Mouse (Mus musculus): ENCODE data around the gene Sox9. TPM values are rescaled to one million over a fixed set of nuclear protein-coding genes. Genes with fewer than 3 reads are reported as not detected.

Sox9 gene
- polyA plus RNA-seq (2012; rRNA removed): 70.2 and 110 TPM in 2 replicates
- 98.2 and 132 TPM in 2 replicates for polyA plus RNA-seq (2014; fragmentation: Nextera tagmentation; extraction: Ambion mirVana)

DNA sequence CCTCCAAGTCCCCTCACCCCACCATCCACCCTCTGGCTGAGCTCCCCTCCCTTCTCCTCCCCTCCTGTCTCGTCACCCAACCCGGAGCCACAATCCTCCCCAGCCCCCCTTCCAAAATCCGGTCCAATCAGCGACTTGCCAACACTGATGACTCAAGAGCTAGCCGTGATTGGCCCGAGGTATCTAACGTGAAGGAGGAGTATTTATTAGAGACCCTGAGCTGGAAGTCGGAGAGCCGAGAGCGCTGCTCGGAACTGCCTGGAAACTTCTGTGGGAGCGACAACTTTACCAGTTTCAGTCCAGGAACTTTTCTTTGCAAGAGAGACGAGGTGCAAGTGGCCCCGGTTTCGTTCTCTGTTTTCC lies at the start of gene Sox9:
TSS of gene Sox9 (plus strand) at position 231 of the 363 bp plus-strand sequence.
- peak; percentile 97; the same call in 1 of the 2 replicates for TF ChIP-seq POLR2A (IDR thresholded peaks at IDR 0.05; ENCODE audit: borderline replicate concordance, extremely low read depth, insufficient read depth, insufficient read length)
- no peaks in the 10 kb centered on the region for H3K9me3 ChIP-seq (ENCODE audit: control insufficient read depth, low read length)
- H3K9ac ChIP-seq (ENCODE audit: low read depth, low read length, severe bottlenecking): peak within 1 kb of the TSS; percentile 77
- H3K27ac ChIP-seq (replicated peaks; ENCODE audit: low read depth, low read length): peak within 1 kb of the TSS; percentile 95
- ATAC-seq (ENCODE audit: low FRiP score, low read depth): peak; percentile 89
- peak within 1 kb of the TSS; percentile 93 for H3K4me2 ChIP-seq (replicated peaks; ENCODE audit: low read depth, low read length, severe bottlenecking)
- H3K36me3 ChIP-seq (ENCODE audit: control insufficient read depth, insufficient read depth, low read length): peaks cover 23% of the 10 kb centered on the region
- peak; percentile 95 for DNase-seq (ENCODE audit: low spot score)
- WGBS: under 1% methylated on average over 14 of the region's 15 CpGs
- H3K4me3 ChIP-seq (replicated peaks; ENCODE audit: low read length): peak within 1 kb of the TSS; percentile 79
- peaks cover 18% of the 10 kb centered on the region for H3K4me1 ChIP-seq (ENCODE audit: control insufficient read depth, insufficient read depth, low read length)
- H3K27me3 ChIP-seq (ENCODE audit: control insufficient read depth, insufficient read depth, low read length): 0 out of 2 replicates have a peak, but pooled peaks cover 5% of the 10 kb centered on the region

DNA sequence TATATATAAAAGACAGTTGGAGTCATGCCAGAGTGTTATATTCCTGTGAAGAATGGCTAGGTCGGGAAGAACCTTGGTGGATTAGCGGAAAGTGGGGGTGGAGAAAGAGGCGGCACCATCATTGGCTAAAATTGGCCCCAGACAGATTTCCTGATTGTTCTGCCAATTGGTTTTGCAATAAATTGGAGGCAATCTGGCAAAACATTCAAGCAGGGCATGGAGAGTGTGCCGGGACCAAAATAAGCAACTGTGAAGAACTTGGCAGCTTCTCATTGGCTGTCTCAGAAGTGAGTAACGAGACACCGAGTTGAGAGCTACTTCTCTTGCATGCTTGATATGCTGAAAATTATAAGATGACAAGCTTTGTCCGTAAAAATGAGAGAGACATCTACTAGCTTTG lies 49.6 kb upstream of the Sox9 start:
- no peak for DNase-seq (ENCODE audit: low spot score)
- H3K4me1 ChIP-seq (ENCODE audit: control insufficient read depth, insufficient read depth, low read length): 0 out of 2 replicates have a peak, but pooled peaks cover 2% of the 10 kb centered on the region
- H3K27me3 ChIP-seq (ENCODE audit: control insufficient read depth, insufficient read depth, low read length): no peaks in the 10 kb centered on the region
- H3K9ac ChIP-seq (ENCODE audit: low read depth, low read length, severe bottlenecking): no peak overlapping the region
- H3K27ac ChIP-seq (replicated peaks; ENCODE audit: low read depth, low read length): no peak overlapping the region
- H3K4me2 ChIP-seq (replicated peaks; ENCODE audit: low read depth, low read length, severe bottlenecking): no peak overlapping the region
- 41% methylated on average over 7 of the region's 7 CpGs for WGBS
- no peaks in the 10 kb centered on the region for H3K9me3 ChIP-seq (ENCODE audit: control insufficient read depth, low read length)
- TF ChIP-seq POLR2A (IDR thresholded peaks at IDR 0.05; ENCODE audit: borderline replicate concordance, extremely low read depth, insufficient read depth, insufficient read length): no peak
- ATAC-seq (ENCODE audit: low FRiP score, low read depth): no peak
- no peaks in the 10 kb centered on the region for H3K36me3 ChIP-seq (ENCODE audit: control insufficient read depth, insufficient read depth, low read length)
- no peak overlapping the region for H3K4me3 ChIP-seq (replicated peaks; ENCODE audit: low read length)

DNA sequence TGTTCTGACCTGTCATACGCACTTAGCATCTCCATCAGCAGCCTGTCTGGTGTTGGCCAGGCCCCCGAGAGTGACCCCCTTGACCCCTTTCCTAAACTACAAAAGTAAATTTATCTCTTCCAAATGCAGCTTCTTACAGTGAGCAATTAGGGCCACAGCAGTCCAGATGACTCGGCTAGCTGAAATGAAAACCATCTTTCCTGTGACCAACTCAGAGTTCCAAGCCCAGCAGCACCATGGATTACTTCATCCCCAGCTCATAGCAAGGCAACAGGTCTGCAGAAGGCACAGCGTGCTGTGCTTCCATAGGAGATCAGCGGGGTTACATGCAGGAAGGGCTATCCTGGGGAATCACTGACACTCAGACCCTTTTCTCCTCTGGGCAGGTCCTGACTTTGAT lies 45.0 kb upstream of the Sox9 start:
- Histone ChIP-seq H3K27ac (replicated peaks; ENCODE audit: low read depth, low read length) (no peak overlapping the region), H3K9me3 (ENCODE audit: control insufficient read depth, low read length) (no peaks in the 10 kb centered on the region), H3K27me3 (ENCODE audit: control insufficient read depth, insufficient read depth, low read length) (no peaks in the 10 kb centered on the region), H3K4me2 (replicated peaks; ENCODE audit: low read depth, low read length, severe bottlenecking) (no peak overlapping the region), H3K4me1 (ENCODE audit: control insufficient read depth, insufficient read depth, low read length) (0 out of 2 replicates have a peak, but pooled peaks cover 2% of the 10 kb centered on the region), H3K4me3 (replicated peaks; ENCODE audit: low read length) (no peak overlapping the region), H3K9ac (ENCODE audit: low read depth, low read length, severe bottlenecking) (no peak overlapping the region), H3K36me3 (ENCODE audit: control insufficient read depth, insufficient read depth, low read length) (no peaks in the 10 kb centered on the region)
- TF ChIP-seq POLR2A (IDR thresholded peaks at IDR 0.05; ENCODE audit: borderline replicate concordance, extremely low read depth, insufficient read depth, insufficient read length): no peak
- DNase-seq (ENCODE audit: low spot score) (no peak), ATAC-seq (ENCODE audit: low FRiP score, low read depth) (no peak)
- WGBS: 39% methylated on average over 5 of the region's 5 CpGs

DNA sequence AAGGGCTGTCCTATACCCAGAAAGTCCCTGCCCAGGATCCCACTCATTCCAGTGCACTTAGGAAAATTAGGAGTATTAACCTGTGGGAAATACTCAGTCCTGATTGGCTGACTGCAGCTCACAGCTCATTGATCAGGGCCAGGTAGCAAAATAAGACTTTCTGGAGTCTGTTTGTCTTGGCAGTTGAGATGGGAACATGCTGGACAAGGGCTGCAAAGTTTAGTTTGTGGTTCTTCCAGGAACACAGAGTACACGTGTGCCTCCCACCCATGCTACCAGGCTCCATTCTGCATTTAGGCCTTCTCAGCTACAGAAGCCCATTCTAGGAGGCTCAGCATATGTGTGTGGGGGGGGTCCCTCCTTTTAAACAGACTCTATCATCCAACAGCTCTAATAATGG lies 42.3 kb upstream of the Sox9 start:
- no peak for ATAC-seq (ENCODE audit: low FRiP score, low read depth)
- Histone ChIP-seq H3K27me3 (ENCODE audit: control insufficient read depth, insufficient read depth, low read length) (no peaks in the 10 kb centered on the region), H3K9ac (ENCODE audit: low read depth, low read length, severe bottlenecking) (no peak overlapping the region), H3K4me2 (replicated peaks; ENCODE audit: low read depth, low read length, severe bottlenecking) (no peak overlapping the region), H3K27ac (replicated peaks; ENCODE audit: low read depth, low read length) (no peak overlapping the region), H3K9me3 (ENCODE audit: control insufficient read depth, low read length) (no peaks in the 10 kb centered on the region), H3K36me3 (ENCODE audit: control insufficient read depth, insufficient read depth, low read length) (no peaks in the 10 kb centered on the region), H3K4me1 (ENCODE audit: control insufficient read depth, insufficient read depth, low read length) (no peaks in the 10 kb centered on the region), H3K4me3 (replicated peaks; ENCODE audit: low read length) (no peak overlapping the region)
- no peak for DNase-seq (ENCODE audit: low spot score)
- 80% methylated on average over 1 of the region's 1 CpGs for WGBS
- no peak for TF ChIP-seq POLR2A (IDR thresholded peaks at IDR 0.05; ENCODE audit: borderline replicate concordance, extremely low read depth, insufficient read depth, insufficient read length)

DNA sequence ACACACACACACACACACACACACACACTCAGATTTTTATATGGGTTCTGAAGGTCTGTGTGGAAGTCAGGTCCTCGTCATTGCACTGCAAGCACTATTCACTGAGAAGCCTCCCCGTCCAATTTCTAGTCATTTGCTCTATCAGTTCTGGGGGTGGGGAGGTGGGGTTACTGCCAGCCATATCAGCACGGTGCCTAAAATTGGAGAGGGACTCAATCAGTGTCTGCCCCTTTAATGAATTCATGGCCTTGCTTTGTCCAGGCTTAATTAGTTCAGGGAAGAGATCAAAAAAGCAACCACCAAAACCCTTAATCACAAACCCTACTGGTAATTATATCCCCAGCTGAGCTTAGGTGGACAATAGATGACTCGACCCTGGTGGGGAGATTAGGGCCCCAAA lies 25.5 kb upstream of the Sox9 start:
- WGBS: 32% methylated on average over 4 of the region's 4 CpGs
- DNase-seq (ENCODE audit: low spot score) (no peak), ATAC-seq (ENCODE audit: low FRiP score, low read depth) (no peak)
- no peak for TF ChIP-seq POLR2A (IDR thresholded peaks at IDR 0.05; ENCODE audit: borderline replicate concordance, extremely low read depth, insufficient read depth, insufficient read length)
- Histone ChIP-seq H3K4me3 (replicated peaks; ENCODE audit: low read length) (no peak overlapping the region), H3K27me3 (ENCODE audit: control insufficient read depth, insufficient read depth, low read length) (no peaks in the 10 kb centered on the region), H3K9ac (ENCODE audit: low read depth, low read length, severe bottlenecking) (no peak overlapping the region), H3K9me3 (ENCODE audit: control insufficient read depth, low read length) (no peaks in the 10 kb centered on the region), H3K36me3 (ENCODE audit: control insufficient read depth, insufficient read depth, low read length) (no peaks in the 10 kb centered on the region), H3K4me2 (replicated peaks; ENCODE audit: low read depth, low read length, severe bottlenecking) (no peak overlapping the region), H3K27ac (replicated peaks; ENCODE audit: low read depth, low read length) (no peak overlapping the region), H3K4me1 (ENCODE audit: control insufficient read depth, insufficient read depth, low read length) (peaks cover 4% of the 10 kb centered on the region; the same call in 1 of the 2 replicates)
